Mouse (Mus musculus) megakaryocyte-erythroid progenitor cell, adult 5-6 weeks (primary cell): ENCODE data around the gene Asxl1. TPM values are rescaled to one million over a fixed set of nuclear protein-coding genes. Genes with fewer than 3 reads are reported as not detected.

ENCODE experiments used
- ATAC-seq: replicated peaks from 2 replicates; pipeline ENCODE4 v1.8.0; 2016; ENCODE audit warnings: mild to moderate bottlenecking, inconsistent platforms; ENCODE audit not compliant: severe bottlenecking, poor library complexity, low FRiP score, low TSS enrichment
- total RNA-seq, 2 experiments: library from RNA; stranded (forward) in 1 of 2; stranded (reverse) in 1 of 2; fragments of 200-1000, 215-1000 nt in 1 of 2; fragments of >200 nt in 1 of 2; fragmentation: Nextera tagmentation in 1 of 2; gene quantifications; 2 replicates each; pipeline ENCODE4 v1.2.3; 2014 to 2017

Gene Asxl1
- total RNA-seq, 2 experiments from 2014 or later, result 32.2 to 51.5 TPM

GRCm38 (mm10) chr2:153434880-153435831 lies 89.5 kb downstream of the Asxl1 start:
- no peak for ATAC-seq

- ATAC-seq, result no peak
Observed at GRCm38 (mm10) chr2:153436641-153437305, 91.1 kb downstream of the Asxl1 start.

GRCm38 (mm10) chr2:153437306-153437659 lies 91.7 kb downstream of the Asxl1 start:
- ATAC-seq, result no peak

GRCm38 (mm10) chr2:153440755-153441154 lies 95.1 kb downstream of the Asxl1 start:
- no peak for ATAC-seq

GRCm38 (mm10) chr2:153441228-153441627 lies 95.6 kb downstream of the Asxl1 start:
- ATAC-seq, result no peak

GRCm38 (mm10) chr2:153442720-153443119 lies 97.1 kb downstream of the Asxl1 start:
- ATAC-seq, result no peak

GRCm38 (mm10) chr2:153443434-153444240 lies 98.0 kb downstream of the Asxl1 start:
- ATAC-seq, result peak; percentile 9; the same call in 1 of the 2 replicates

DNA sequence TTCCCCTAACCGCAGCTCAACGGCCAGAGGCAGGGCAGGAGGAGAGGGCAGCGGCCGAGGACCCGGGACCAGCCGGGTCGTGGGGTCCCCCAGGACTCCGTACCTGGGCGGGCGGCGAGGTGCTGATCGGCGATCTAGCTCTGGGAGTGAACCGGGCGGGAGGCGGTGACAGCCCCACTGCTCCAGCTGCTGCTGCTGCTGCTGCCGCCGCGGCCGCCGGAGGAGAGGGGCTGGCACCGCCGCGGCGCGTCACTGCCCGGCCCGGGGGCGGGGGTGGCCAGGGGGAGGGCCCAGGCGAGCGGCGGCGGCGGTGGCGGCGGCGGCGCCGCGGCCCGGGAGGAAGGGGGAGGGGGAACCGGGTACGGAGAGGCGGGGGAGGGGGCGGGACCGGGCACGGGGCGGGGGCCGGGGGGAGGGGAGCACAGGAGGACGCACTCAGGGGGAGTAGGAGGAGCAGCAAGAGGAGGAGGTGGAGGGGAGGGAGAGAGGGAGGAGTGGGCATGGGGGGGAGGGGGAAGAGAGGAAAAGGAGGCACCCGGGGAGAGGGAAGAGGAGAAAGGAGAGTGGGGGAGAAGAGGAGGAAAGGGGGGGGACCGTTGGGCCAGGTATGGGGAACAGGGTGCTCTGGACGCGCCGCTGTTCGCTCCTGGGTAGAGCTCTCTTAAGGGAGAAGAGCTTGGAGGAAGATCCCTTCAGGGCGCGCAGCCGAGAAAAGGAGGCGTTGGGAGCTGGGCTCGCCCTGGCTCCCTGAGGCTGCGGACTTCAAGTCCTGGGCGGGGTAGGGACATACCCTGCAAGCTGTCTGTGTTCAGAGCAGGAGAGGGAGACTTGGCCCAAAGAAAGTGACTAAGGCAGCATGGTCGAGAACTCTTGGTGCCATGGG lies 98.9 kb downstream of the Asxl1 start:
- ATAC-seq, result peak; percentile 51

GRCm38 (mm10) chr2:153445137-153446016 lies 99.7 kb downstream of the Asxl1 start:
- ATAC-seq, result 0 out of 2 replicates have a peak, but pooled peaks have one; percentile 14

DNA sequence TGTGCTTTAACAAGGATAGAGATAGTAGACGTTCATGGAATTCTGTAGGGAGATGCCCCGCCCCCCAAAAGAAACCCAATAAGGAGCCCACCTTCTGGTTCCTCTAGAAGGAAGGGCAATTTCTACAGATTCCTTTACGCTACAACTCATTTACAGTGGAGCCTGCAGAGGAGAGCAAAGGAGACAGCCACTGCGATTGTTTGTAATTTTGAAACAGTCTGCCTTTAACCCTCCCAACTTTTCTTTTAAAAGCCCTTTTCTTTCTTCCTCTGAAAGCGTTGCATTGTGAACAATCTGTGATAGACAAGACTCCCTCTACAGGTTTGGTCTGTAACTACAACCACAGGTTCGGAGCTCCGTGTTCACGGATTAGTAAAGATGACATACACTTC lies 100.4 kb downstream of the Asxl1 start:
- ATAC-seq, result peak; percentile 54; the same call in 1 of the 2 replicates

DNA sequence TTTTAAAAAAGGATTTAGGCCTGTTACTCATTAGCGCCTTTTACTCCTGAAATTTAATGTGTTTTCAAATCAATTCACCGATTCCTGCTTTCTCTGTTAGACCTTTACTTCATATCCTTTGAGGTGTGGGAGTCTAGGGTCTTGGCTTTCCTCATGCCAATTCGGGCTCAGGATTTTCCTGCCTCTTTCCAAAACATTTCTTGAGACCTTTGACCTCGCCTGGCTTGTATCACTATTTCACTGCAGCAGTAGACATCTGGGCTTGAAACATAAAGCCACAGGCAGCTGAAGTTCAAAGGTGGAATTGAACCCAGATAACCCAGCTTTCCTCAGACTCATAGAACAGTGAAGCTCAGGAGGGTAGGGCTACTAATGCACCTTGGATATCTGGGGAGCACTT lies 100.8 kb downstream of the Asxl1 start:
- ATAC-seq, result no peak

- ATAC-seq, result no peak
Observed at GRCm38 (mm10) chr2:153447719-153448118, 102.1 kb downstream of the Asxl1 start.

DNA sequence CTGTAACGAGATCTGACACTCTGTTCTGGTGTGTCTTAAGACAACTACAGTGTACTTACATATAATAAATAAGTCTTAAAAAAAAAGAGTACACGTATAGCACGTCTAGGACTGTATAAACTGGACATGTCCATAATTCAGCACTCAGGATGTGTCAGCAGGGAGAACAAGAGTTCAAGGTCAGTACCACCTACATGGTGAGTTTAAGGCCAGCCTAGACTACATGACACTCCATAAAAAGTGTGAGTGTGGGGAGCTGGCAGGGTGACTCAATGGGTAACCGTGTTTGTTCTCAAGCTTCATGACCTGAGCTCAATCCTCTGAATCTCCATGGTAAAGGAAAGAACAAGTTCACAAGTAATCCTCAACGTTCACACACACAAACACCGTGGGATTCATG lies 102.9 kb downstream of the Asxl1 start:
- no peak for ATAC-seq

Other genes with a start within 250 kb of the Asxl1 start
- gene Hck, start 237.4 kb upstream of the Asxl1 start, total RNA-seq (2014; fragmentation: Nextera tagmentation), result 2.2 TPM in 1 of 2 replicates, not detected in the other
- 0.23 and 3.3 TPM in 2 replicates for gene Hck, start 237.4 kb upstream of the Asxl1 start, total RNA-seq (2017)
- gene Tm9sf4, start 184.5 kb upstream of the Asxl1 start, total RNA-seq (2014; fragmentation: Nextera tagmentation), result 53.7 and 58.7 TPM in 2 replicates
- 49.5 and 97.3 TPM in 2 replicates for gene Tm9sf4, start 184.5 kb upstream of the Asxl1 start, total RNA-seq (2017)
- 6.5 and 8.0 TPM in 2 replicates for gene Tspyl3, start 120.4 kb upstream of the Asxl1 start, total RNA-seq (2014; fragmentation: Nextera tagmentation)
- 2.0 and 5.6 TPM in 2 replicates for gene Tspyl3, start 120.4 kb upstream of the Asxl1 start, total RNA-seq (2017)
- 38.6 and 46.5 TPM in 2 replicates for gene Plagl2, start 104.4 kb upstream of the Asxl1 start, total RNA-seq (2014; fragmentation: Nextera tagmentation)
- 3.7 and 10.0 TPM in 2 replicates for gene Plagl2, start 104.4 kb upstream of the Asxl1 start, total RNA-seq (2017)
- gene Pofut1, start 104.3 kb upstream of the Asxl1 start, total RNA-seq (2014; fragmentation: Nextera tagmentation), result 26.4 and 27.1 TPM in 2 replicates
- 14.8 and 22.3 TPM in 2 replicates for gene Pofut1, start 104.3 kb upstream of the Asxl1 start, total RNA-seq (2017)
- gene Kif3b, start 54.4 kb upstream of the Asxl1 start, total RNA-seq (2014; fragmentation: Nextera tagmentation), result 10.2 and 10.5 TPM in 2 replicates
- 8.6 and 10.3 TPM in 2 replicates for gene Kif3b, start 54.4 kb upstream of the Asxl1 start, total RNA-seq (2017)
- not detected in 2 replicates for gene 4930404H24Rik, start 147.0 kb downstream of the Asxl1 start, total RNA-seq (2014; fragmentation: Nextera tagmentation)
- gene 4930404H24Rik, start 147.0 kb downstream of the Asxl1 start, total RNA-seq (2017), result not detected in 2 replicates
- 10.4 and 13.8 TPM in 2 replicates for gene Nol4l, start 184.1 kb downstream of the Asxl1 start, total RNA-seq (2014; fragmentation: Nextera tagmentation)
- 4.2 and 13.3 TPM in 2 replicates for gene Nol4l, start 184.1 kb downstream of the Asxl1 start, total RNA-seq (2017)